Mouse (Mus musculus): ENCODE data around the gene Macc1. TPM values are rescaled to one million over a fixed set of nuclear protein-coding genes. Genes with fewer than 3 reads are reported as not detected.

Macc1 gene
- polyA plus RNA-seq, 1 experiment from 2014 or later, result not detected

- H3K9me3 ChIP-seq (ENCODE audit: control insufficient read depth, low read length), result no peaks in the 10 kb centered on the region
- no peak for ATAC-seq (ENCODE audit: insufficient number of reproducible peaks, insufficient read depth, low FRiP score, low read depth)
- no peak overlapping the region for H3K4me2 ChIP-seq (ENCODE audit: low read length)
- no peak overlapping the region for H3K9ac ChIP-seq (ENCODE audit: low read length)
- H3K27me3 ChIP-seq (ENCODE audit: control insufficient read depth, insufficient read depth, low read length), result no peaks in the 10 kb centered on the region
- H3K4me1 ChIP-seq (ENCODE audit: control insufficient read depth in 2 of 2, insufficient read depth in 2 of 2, low read length in 2 of 2), result no peaks in the 10 kb centered on the region
- H3K36me3 ChIP-seq (ENCODE audit: control insufficient read depth, insufficient read depth, low read length), result no peaks in the 10 kb centered on the region
- WGBS, result 65% methylated on average over 7 of the region's 7 CpGs
- no peak overlapping the region for H3K27ac ChIP-seq (replicated peaks in 1 of 2; ENCODE audit: control insufficient read depth in 1 of 2, insufficient read depth in 1 of 2, low read depth in 2 of 2, low read length in 2 of 2)
- H3K4me3 ChIP-seq (ENCODE audit: control insufficient read depth in 1 of 2, insufficient read depth in 1 of 2, low read depth in 1 of 2, low read length in 2 of 2), result no peak overlapping the region
Measured at GRCm38 (mm10) chr12:119357418-119358241, 43.6 kb downstream of the Macc1 start.

GRCm38 (mm10) chr12:119358242-119358515, 44.1 kb downstream of the Macc1 start:
- no peak overlapping the region for H3K4me2 ChIP-seq (ENCODE audit: low read length)
- no peak overlapping the region for H3K27ac ChIP-seq (replicated peaks in 1 of 2; ENCODE audit: control insufficient read depth in 1 of 2, insufficient read depth in 1 of 2, low read depth in 2 of 2, low read length in 2 of 2)
- H3K4me1 ChIP-seq (ENCODE audit: control insufficient read depth in 2 of 2, insufficient read depth in 2 of 2, low read length in 2 of 2), result no peaks in the 10 kb centered on the region
- no peaks in the 10 kb centered on the region for H3K27me3 ChIP-seq (ENCODE audit: control insufficient read depth, insufficient read depth, low read length)
- H3K9ac ChIP-seq (ENCODE audit: low read length), result no peak overlapping the region
- WGBS, result 77% methylated on average over 1 of the region's 1 CpGs
- H3K9me3 ChIP-seq (ENCODE audit: control insufficient read depth, low read length), result no peaks in the 10 kb centered on the region
- no peak overlapping the region for H3K4me3 ChIP-seq (ENCODE audit: control insufficient read depth in 1 of 2, insufficient read depth in 1 of 2, low read depth in 1 of 2, low read length in 2 of 2)
- H3K36me3 ChIP-seq (ENCODE audit: control insufficient read depth, insufficient read depth, low read length), result no peaks in the 10 kb centered on the region
- no peak for ATAC-seq (ENCODE audit: insufficient number of reproducible peaks, insufficient read depth, low FRiP score, low read depth)

- no peaks in the 10 kb centered on the region for H3K9me3 ChIP-seq (ENCODE audit: control insufficient read depth, low read length)
- no peak overlapping the region for H3K4me2 ChIP-seq (ENCODE audit: low read length)
- 81% methylated on average over 1 of the region's 1 CpGs for WGBS
- ATAC-seq (ENCODE audit: insufficient number of reproducible peaks, insufficient read depth, low FRiP score, low read depth), result no peak
- no peak overlapping the region for H3K9ac ChIP-seq (ENCODE audit: low read length)
- no peaks in the 10 kb centered on the region for H3K4me1 ChIP-seq (ENCODE audit: control insufficient read depth in 2 of 2, insufficient read depth in 2 of 2, low read length in 2 of 2)
- no peaks in the 10 kb centered on the region for H3K36me3 ChIP-seq (ENCODE audit: control insufficient read depth, insufficient read depth, low read length)
- no peaks in the 10 kb centered on the region for H3K27me3 ChIP-seq (ENCODE audit: control insufficient read depth, insufficient read depth, low read length)
- H3K27ac ChIP-seq (replicated peaks in 1 of 2; ENCODE audit: control insufficient read depth in 1 of 2, insufficient read depth in 1 of 2, low read depth in 2 of 2, low read length in 2 of 2), result no peak overlapping the region
- H3K4me3 ChIP-seq (ENCODE audit: control insufficient read depth in 1 of 2, insufficient read depth in 1 of 2, low read depth in 1 of 2, low read length in 2 of 2), result no peak overlapping the region
Measured at GRCm38 (mm10) chr12:119365041-119365440, 51.0 kb downstream of the Macc1 start.

- ATAC-seq (ENCODE audit: insufficient number of reproducible peaks, insufficient read depth, low FRiP score, low read depth), result no peak
- Histone ChIP-seq H3K36me3 (ENCODE audit: control insufficient read depth, insufficient read depth, low read length) (no peaks in the 10 kb centered on the region), H3K4me1 (ENCODE audit: control insufficient read depth in 2 of 2, insufficient read depth in 2 of 2, low read length in 2 of 2) (no peaks in the 10 kb centered on the region), H3K9me3 (ENCODE audit: control insufficient read depth, low read length) (no peaks in the 10 kb centered on the region), H3K9ac (ENCODE audit: low read length) (no peak overlapping the region), H3K4me2 (ENCODE audit: low read length) (no peak overlapping the region), H3K27me3 (ENCODE audit: control insufficient read depth, insufficient read depth, low read length) (no peaks in the 10 kb centered on the region), H3K27ac (replicated peaks in 1 of 2; ENCODE audit: control insufficient read depth in 1 of 2, insufficient read depth in 1 of 2, low read depth in 2 of 2, low read length in 2 of 2) (no peak overlapping the region), H3K4me3 (ENCODE audit: control insufficient read depth in 1 of 2, insufficient read depth in 1 of 2, low read depth in 1 of 2, low read length in 2 of 2) (no peak overlapping the region)
- 66% methylated on average over 4 of the region's 4 CpGs for WGBS
Measured at GRCm38 (mm10) chr12:119369832-119370231, 55.8 kb downstream of the Macc1 start.

GRCm38 (mm10) chr12:119372359-119372758, 58.3 kb downstream of the Macc1 start:
- no peak for ATAC-seq (ENCODE audit: insufficient number of reproducible peaks, insufficient read depth, low FRiP score, low read depth)
- Histone ChIP-seq H3K27me3 (ENCODE audit: control insufficient read depth, insufficient read depth, low read length) (no peaks in the 10 kb centered on the region), H3K4me3 (ENCODE audit: control insufficient read depth in 1 of 2, insufficient read depth in 1 of 2, low read depth in 1 of 2, low read length in 2 of 2) (no peak overlapping the region), H3K4me1 (ENCODE audit: control insufficient read depth in 2 of 2, insufficient read depth in 2 of 2, low read length in 2 of 2) (no peaks in the 10 kb centered on the region), H3K9me3 (ENCODE audit: control insufficient read depth, low read length) (no peaks in the 10 kb centered on the region), H3K4me2 (ENCODE audit: low read length) (no peak overlapping the region), H3K36me3 (ENCODE audit: control insufficient read depth, insufficient read depth, low read length) (no peaks in the 10 kb centered on the region), H3K27ac (replicated peaks in 1 of 2; ENCODE audit: control insufficient read depth in 1 of 2, insufficient read depth in 1 of 2, low read depth in 2 of 2, low read length in 2 of 2) (no peak overlapping the region), H3K9ac (ENCODE audit: low read length) (no peak overlapping the region)
- WGBS, result 78% methylated on average over 4 of the region's 4 CpGs

GRCm38 (mm10) chr12:119376879-119377278, 62.8 kb downstream of the Macc1 start:
- Histone ChIP-seq H3K4me1 (ENCODE audit: control insufficient read depth in 2 of 2, insufficient read depth in 2 of 2, low read length in 2 of 2) (no peaks in the 10 kb centered on the region), H3K9ac (ENCODE audit: low read length) (no peak overlapping the region), H3K36me3 (ENCODE audit: control insufficient read depth, insufficient read depth, low read length) (no peaks in the 10 kb centered on the region), H3K4me3 (ENCODE audit: control insufficient read depth in 1 of 2, insufficient read depth in 1 of 2, low read depth in 1 of 2, low read length in 2 of 2) (no peak overlapping the region), H3K9me3 (ENCODE audit: control insufficient read depth, low read length) (no peaks in the 10 kb centered on the region), H3K27ac (replicated peaks in 1 of 2; ENCODE audit: control insufficient read depth in 1 of 2, insufficient read depth in 1 of 2, low read depth in 2 of 2, low read length in 2 of 2) (no peak overlapping the region), H3K4me2 (ENCODE audit: low read length) (no peak overlapping the region), H3K27me3 (ENCODE audit: control insufficient read depth, insufficient read depth, low read length) (no peaks in the 10 kb centered on the region)
- no peak for ATAC-seq (ENCODE audit: insufficient number of reproducible peaks, insufficient read depth, low FRiP score, low read depth)

- Histone ChIP-seq H3K9me3 (ENCODE audit: control insufficient read depth, low read length) (no peaks in the 10 kb centered on the region), H3K27ac (replicated peaks in 1 of 2; ENCODE audit: control insufficient read depth in 1 of 2, insufficient read depth in 1 of 2, low read depth in 2 of 2, low read length in 2 of 2) (no peak overlapping the region), H3K4me3 (ENCODE audit: control insufficient read depth in 1 of 2, insufficient read depth in 1 of 2, low read depth in 1 of 2, low read length in 2 of 2) (no peak overlapping the region), H3K4me1 (ENCODE audit: control insufficient read depth in 2 of 2, insufficient read depth in 2 of 2, low read length in 2 of 2) (peaks cover 0 to 3% of the 10 kb centered on the region in 2 experiments; a peak in 1 of 4 replicates), H3K27me3 (ENCODE audit: control insufficient read depth, insufficient read depth, low read length) (no peaks in the 10 kb centered on the region), H3K36me3 (ENCODE audit: control insufficient read depth, insufficient read depth, low read length) (no peaks in the 10 kb centered on the region), H3K9ac (ENCODE audit: low read length) (no peak overlapping the region), H3K4me2 (ENCODE audit: low read length) (no peak overlapping the region)
- ATAC-seq (ENCODE audit: insufficient number of reproducible peaks, insufficient read depth, low FRiP score, low read depth), result no peak
- 81% methylated on average over 1 of the region's 1 CpGs for WGBS
Measured at GRCm38 (mm10) chr12:119381839-119382238, 67.8 kb downstream of the Macc1 start.

GRCm38 (mm10) chr12:119386243-119386642, 72.2 kb downstream of the Macc1 start:
- no peak overlapping the region for H3K4me2 ChIP-seq (ENCODE audit: low read length)
- no peak overlapping the region for H3K4me3 ChIP-seq (ENCODE audit: control insufficient read depth in 1 of 2, insufficient read depth in 1 of 2, low read depth in 1 of 2, low read length in 2 of 2)
- no peak overlapping the region for H3K9ac ChIP-seq (ENCODE audit: low read length)
- peaks cover 0 to 3% of the 10 kb centered on the region in 2 experiments; a peak in 1 of 4 replicates for H3K4me1 ChIP-seq (ENCODE audit: control insufficient read depth in 2 of 2, insufficient read depth in 2 of 2, low read length in 2 of 2)
- H3K36me3 ChIP-seq (ENCODE audit: control insufficient read depth, insufficient read depth, low read length), result no peaks in the 10 kb centered on the region
- H3K9me3 ChIP-seq (ENCODE audit: control insufficient read depth, low read length), result no peaks in the 10 kb centered on the region
- no peaks in the 10 kb centered on the region for H3K27me3 ChIP-seq (ENCODE audit: control insufficient read depth, insufficient read depth, low read length)
- H3K27ac ChIP-seq (replicated peaks in 1 of 2; ENCODE audit: control insufficient read depth in 1 of 2, insufficient read depth in 1 of 2, low read depth in 2 of 2, low read length in 2 of 2), result no peak overlapping the region
- ATAC-seq (ENCODE audit: insufficient number of reproducible peaks, insufficient read depth, low FRiP score, low read depth), result no peak
